Mouse (Mus musculus): ENCODE results near the gene Qpct.

DNA sequence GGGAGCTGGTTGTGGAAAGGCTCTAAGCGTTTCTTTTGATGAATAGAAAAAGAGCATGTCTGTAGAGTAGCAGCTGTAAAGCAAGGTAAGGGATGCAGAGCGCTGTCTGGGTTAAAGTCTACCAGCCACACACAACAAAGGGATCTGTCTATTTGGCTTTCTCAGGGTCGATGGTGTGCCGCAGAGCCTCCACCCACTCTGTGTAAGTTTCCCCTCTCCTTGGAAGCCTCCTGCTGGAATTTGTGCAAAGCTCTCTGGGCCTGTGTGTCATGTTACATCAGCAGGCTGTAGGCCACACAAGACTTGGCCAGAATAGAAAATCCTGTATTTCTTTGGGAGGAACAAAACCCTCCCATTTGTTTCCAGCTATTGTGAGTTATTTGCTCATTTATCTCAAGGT, 17.3 kb downstream of the Qpct start:
- TF ChIP-seq POLR2A (IDR thresholded peaks at IDR 0.05; ENCODE audit: low read depth, low read length) (no peak), CTCF (IDR thresholded peaks at IDR 0.05; ENCODE audit: extremely low read depth, insufficient read depth, insufficient read length, insufficient replicate concordance) (no peak)

Measured in spleen, adult 2 months (tissue).